Mouse (Mus musculus) erythroblast, embryonic 14.5 days (primary cell): ENCODE results near the gene Ltc4s.

Source experiments
- GATA1 ChIP-seq: IDR thresholded peaks from 2 replicates; pipeline ENCODE4 v1.6.1; 2012; ENCODE audit warnings: low read length, inconsistent platforms, mixed read lengths
- TAL1 ChIP-seq: IDR thresholded peaks from 3 replicates; pipeline ENCODE4 v1.6.1; 2012; ENCODE audit warnings: low read length, inconsistent platforms, mixed read lengths

- TF ChIP-seq GATA1 (no peak), TAL1 (no peak)
Observed at GRCm38 (mm10) chr11:50188682-50189081, 49.7 kb downstream of the Ltc4s start.
